Mouse (Mus musculus): Measurements from ENCODE around the gene Drap1. TPM values are rescaled to one million over a fixed set of nuclear protein-coding genes. Genes with fewer than 3 reads are reported as not detected.
"Not testable (repeated sequence)": the region's sequence is repeated elsewhere in the genome, so short reads cannot be mapped to it uniquely, and the experiment has no call there.

Drap1 gene
- polyA plus RNA-seq, 1 experiment from 2014 or later = 294 TPM

- Histone ChIP-seq H3K4me2 (ENCODE audit: low read length) (no peak overlapping the region), H3K27me3 (replicated peaks; ENCODE audit: control insufficient read depth, insufficient read depth, low read length) (no peaks in the 10 kb centered on the region), H3K9me3 (ENCODE audit: control insufficient read depth, low read length) (no peaks in the 10 kb centered on the region), H3K9ac (replicated peaks; ENCODE audit: low read depth, low read length) (no peak overlapping the region), H3K27ac (ENCODE audit: low read length) (no peak overlapping the region), H3K4me3 (replicated peaks; ENCODE audit: low read length) (no peak overlapping the region), H3K4me1 (replicated peaks; ENCODE audit: control insufficient read depth, insufficient read depth, low read length) (no peaks in the 10 kb centered on the region), H3K36me3 (ENCODE audit: control insufficient read depth, insufficient read depth) (no peaks in the 10 kb centered on the region)
- no peak for ATAC-seq
- 75% methylated on average over 2 of the region's 2 CpGs for WGBS
Observed at GRCm38 (mm10) chr19:5414534-5414957, 10.2 kb downstream of the Drap1 start.

DNA sequence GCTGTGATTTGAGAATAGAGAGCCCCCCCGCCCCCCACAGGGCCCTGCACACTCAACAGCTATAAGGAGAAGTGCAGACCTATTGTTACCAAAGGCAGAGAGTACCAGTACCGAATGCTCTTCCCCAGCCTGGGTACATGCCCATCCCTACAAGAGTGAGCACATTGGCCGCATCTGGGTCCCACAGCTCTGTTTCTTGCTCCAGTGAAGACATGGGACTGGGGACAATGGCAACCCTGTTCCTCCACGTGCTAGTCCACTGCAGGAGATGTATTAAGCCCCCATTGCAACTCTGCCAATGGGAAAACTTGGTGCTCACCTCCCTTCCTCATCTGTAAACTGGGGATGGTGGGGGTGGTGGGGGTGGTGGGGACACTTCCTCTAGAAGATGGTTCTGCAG, 10.9 kb downstream of the Drap1 start:
- ATAC-seq = no peak
- Histone ChIP-seq H3K4me3 (replicated peaks; ENCODE audit: low read length) (no peak overlapping the region), H3K4me2 (ENCODE audit: low read length) (no peak overlapping the region), H3K9me3 (ENCODE audit: control insufficient read depth, low read length) (no peaks in the 10 kb centered on the region), H3K9ac (replicated peaks; ENCODE audit: low read depth, low read length) (no peak overlapping the region), H3K4me1 (replicated peaks; ENCODE audit: control insufficient read depth, insufficient read depth, low read length) (no peaks in the 10 kb centered on the region; the same call in 1 of the 2 replicates), H3K27me3 (replicated peaks; ENCODE audit: control insufficient read depth, insufficient read depth, low read length) (no peaks in the 10 kb centered on the region), H3K27ac (ENCODE audit: low read length) (no peak overlapping the region), H3K36me3 (ENCODE audit: control insufficient read depth, insufficient read depth) (no peaks in the 10 kb centered on the region)
- 72% methylated on average over 4 of the region's 4 CpGs for WGBS

- ATAC-seq = no peak
- Histone ChIP-seq H3K27me3 (replicated peaks; ENCODE audit: control insufficient read depth, insufficient read depth, low read length) (no peaks in the 10 kb centered on the region), H3K36me3 (ENCODE audit: control insufficient read depth, insufficient read depth) (no peaks in the 10 kb centered on the region), H3K4me1 (replicated peaks; ENCODE audit: control insufficient read depth, insufficient read depth, low read length) (peaks cover 9% of the 10 kb centered on the region; the same call in 1 of the 2 replicates), H3K9me3 (ENCODE audit: control insufficient read depth, low read length) (no peaks in the 10 kb centered on the region), H3K27ac (ENCODE audit: low read length) (no peak overlapping the region), H3K4me2 (ENCODE audit: low read length) (no peak overlapping the region), H3K4me3 (replicated peaks; ENCODE audit: low read length) (no peak overlapping the region), H3K9ac (replicated peaks; ENCODE audit: low read depth, low read length) (no peak overlapping the region)
- 70% methylated on average over 5 of the region's 5 CpGs for WGBS
Observed at GRCm38 (mm10) chr19:5411961-5412360, 12.8 kb downstream of the Drap1 start.

GRCm38 (mm10) chr19:5410641-5411040, 14.1 kb downstream of the Drap1 start:
- Histone ChIP-seq H3K36me3 (ENCODE audit: control insufficient read depth, insufficient read depth) (no peaks in the 10 kb centered on the region), H3K4me1 (replicated peaks; ENCODE audit: control insufficient read depth, insufficient read depth, low read length) (peaks cover 13% of the 10 kb centered on the region), H3K9me3 (ENCODE audit: control insufficient read depth, low read length) (no peaks in the 10 kb centered on the region), H3K27ac (ENCODE audit: low read length) (no peak overlapping the region), H3K4me2 (ENCODE audit: low read length) (no peak overlapping the region), H3K27me3 (replicated peaks; ENCODE audit: control insufficient read depth, insufficient read depth, low read length) (no peaks in the 10 kb centered on the region), H3K4me3 (replicated peaks; ENCODE audit: low read length) (no peak overlapping the region), H3K9ac (replicated peaks; ENCODE audit: low read depth, low read length) (no peak overlapping the region)
- no peak for ATAC-seq
- 94% methylated on average over 5 of the region's 5 CpGs for WGBS

GRCm38 (mm10) chr19:5409068-5409467, 15.7 kb downstream of the Drap1 start:
- H3K4me1 ChIP-seq (replicated peaks; ENCODE audit: control insufficient read depth, insufficient read depth, low read length) = peaks cover 13% of the 10 kb centered on the region
- H3K27ac ChIP-seq (ENCODE audit: low read length) = no peak overlapping the region
- H3K27me3 ChIP-seq (replicated peaks; ENCODE audit: control insufficient read depth, insufficient read depth, low read length) = no peaks in the 10 kb centered on the region
- no peaks in the 10 kb centered on the region for H3K9me3 ChIP-seq (ENCODE audit: control insufficient read depth, low read length)
- H3K4me3 ChIP-seq (replicated peaks; ENCODE audit: low read length) = no peak overlapping the region
- ATAC-seq = no peak
- H3K4me2 ChIP-seq (ENCODE audit: low read length) = no peak overlapping the region
- WGBS = 70% methylated on average over 5 of the region's 5 CpGs
- no peak overlapping the region for H3K9ac ChIP-seq (replicated peaks; ENCODE audit: low read depth, low read length)
- H3K36me3 ChIP-seq (ENCODE audit: control insufficient read depth, insufficient read depth) = no peaks in the 10 kb centered on the region

DNA sequence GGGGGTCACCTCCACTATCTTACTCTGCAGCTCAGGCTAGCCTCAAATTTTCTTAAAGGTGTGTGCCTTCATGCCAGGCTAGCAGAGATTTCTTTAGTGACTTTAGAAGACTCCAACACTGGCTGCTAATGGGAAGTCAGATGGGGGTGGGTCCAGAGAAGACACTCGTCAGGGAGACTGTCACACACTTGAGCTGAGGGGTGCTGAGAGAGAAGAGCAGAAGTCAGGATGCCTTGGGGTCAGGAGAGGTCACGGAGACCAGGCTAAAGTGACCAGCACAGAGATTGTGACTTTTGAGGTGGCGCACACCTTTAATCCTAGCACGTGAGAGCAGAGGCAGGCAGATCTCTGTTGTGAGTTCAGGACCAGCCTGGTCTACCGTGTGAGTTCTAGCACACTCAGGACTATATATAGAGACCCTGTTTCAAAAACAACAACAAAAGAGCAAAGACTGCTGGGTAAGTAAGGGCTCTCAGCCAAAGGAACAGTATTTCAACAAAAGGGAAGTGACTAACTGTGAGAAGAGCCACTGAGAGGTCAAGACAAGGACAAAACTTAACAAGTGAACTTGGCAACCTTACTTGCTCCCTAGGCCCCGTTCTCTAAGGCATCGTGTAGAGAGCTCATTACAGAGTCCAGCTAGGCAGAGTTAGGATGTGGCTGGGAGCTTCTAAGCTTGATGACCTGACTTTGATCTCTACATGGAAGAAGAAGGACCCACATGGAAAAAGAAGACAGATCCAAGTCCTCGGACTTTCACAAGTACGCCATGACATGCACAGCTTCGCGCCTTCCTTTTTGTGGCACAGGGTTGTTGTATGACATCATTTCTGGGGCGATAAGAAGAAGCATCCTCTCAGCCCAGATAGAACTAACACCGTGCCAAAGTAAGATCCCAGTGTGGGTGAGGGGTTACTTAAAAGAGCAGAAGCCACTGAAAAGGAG, 16.4 kb downstream of the Drap1 start:
- H3K9me3 ChIP-seq (ENCODE audit: control insufficient read depth, low read length) = no peaks in the 10 kb centered on the region
- no peak overlapping the region for H3K27ac ChIP-seq (ENCODE audit: low read length)
- H3K36me3 ChIP-seq (ENCODE audit: control insufficient read depth, insufficient read depth) = no peaks in the 10 kb centered on the region
- peaks cover 13% of the 10 kb centered on the region for H3K4me1 ChIP-seq (replicated peaks; ENCODE audit: control insufficient read depth, insufficient read depth, low read length)
- no peak overlapping the region for H3K4me2 ChIP-seq (ENCODE audit: low read length)
- H3K4me3 ChIP-seq (replicated peaks; ENCODE audit: low read length) = no peak overlapping the region
- no peak for ATAC-seq
- H3K9ac ChIP-seq (replicated peaks; ENCODE audit: low read depth, low read length) = no peak overlapping the region
- no peaks in the 10 kb centered on the region for H3K27me3 ChIP-seq (replicated peaks; ENCODE audit: control insufficient read depth, insufficient read depth, low read length)
- 88% methylated on average over 13 of the region's 13 CpGs for WGBS

- Histone ChIP-seq H3K4me2 (ENCODE audit: low read length) (peak overlapping the region; percentile 76), H3K4me1 (replicated peaks; ENCODE audit: control insufficient read depth, insufficient read depth, low read length) (peaks cover 13% of the 10 kb centered on the region), H3K4me3 (replicated peaks; ENCODE audit: low read length) (peak overlapping the region; percentile 66), H3K9ac (replicated peaks; ENCODE audit: low read depth, low read length) (peak overlapping the region; percentile 70), H3K27me3 (replicated peaks; ENCODE audit: control insufficient read depth, insufficient read depth, low read length) (no peaks in the 10 kb centered on the region), H3K27ac (ENCODE audit: low read length) (peak overlapping the region; percentile 93), H3K9me3 (ENCODE audit: control insufficient read depth, low read length) (no peaks in the 10 kb centered on the region), H3K36me3 (ENCODE audit: control insufficient read depth, insufficient read depth) (no peaks in the 10 kb centered on the region)
- ATAC-seq = peak; percentile 45
- 10% methylated on average over 7 of the region's 7 CpGs for WGBS
Observed at GRCm38 (mm10) chr19:5407133-5407532, 17.6 kb downstream of the Drap1 start.

DNA sequence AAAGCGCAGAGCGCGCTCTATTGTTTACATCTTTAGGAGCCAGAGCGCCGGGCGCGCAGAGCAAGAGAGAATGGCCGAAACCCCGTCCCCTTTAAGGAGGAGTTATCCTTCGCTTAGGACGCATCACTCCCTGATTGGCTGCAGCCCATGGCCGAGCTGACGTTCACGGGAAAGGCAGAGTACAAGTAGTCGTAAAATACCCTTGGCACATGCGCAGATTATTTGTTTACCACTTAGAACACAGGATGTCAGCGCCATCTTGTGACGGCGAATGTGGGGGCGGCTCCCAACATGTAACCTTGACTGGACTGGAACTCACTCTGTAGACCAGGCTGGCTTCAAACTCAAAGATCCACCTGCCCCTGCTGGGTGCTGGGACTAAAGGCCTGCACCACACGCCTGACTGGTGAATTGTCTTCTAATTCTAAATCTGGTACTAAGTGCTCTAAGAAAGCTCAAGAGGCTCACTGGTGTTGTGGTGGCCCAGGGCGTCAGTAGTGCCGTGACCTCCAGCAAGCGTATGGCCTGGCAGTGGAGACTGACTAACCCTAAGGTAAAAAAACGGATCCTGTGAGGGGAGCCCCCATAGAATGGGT, 18.1 kb downstream of the Drap1 start:
- Histone ChIP-seq H3K4me3 (replicated peaks; ENCODE audit: low read length) (peak overlapping the region; percentile 66), H3K4me2 (ENCODE audit: low read length) (peak overlapping the region; percentile 76), H3K4me1 (replicated peaks; ENCODE audit: control insufficient read depth, insufficient read depth, low read length) (peaks cover 13% of the 10 kb centered on the region), H3K9ac (replicated peaks; ENCODE audit: low read depth, low read length) (peak overlapping the region; percentile 70), H3K27ac (ENCODE audit: low read length) (peak overlapping the region; percentile 93)
- ATAC-seq = peak; percentile 85
- H3K9me3 ChIP-seq (ENCODE audit: control insufficient read depth, low read length); H3K27me3 ChIP-seq (replicated peaks; ENCODE audit: control insufficient read depth, insufficient read depth, low read length); H3K36me3 ChIP-seq (ENCODE audit: control insufficient read depth, insufficient read depth): not testable (repeated sequence)
- WGBS = 10% methylated on average over 21 of the region's 25 CpGs

DNA sequence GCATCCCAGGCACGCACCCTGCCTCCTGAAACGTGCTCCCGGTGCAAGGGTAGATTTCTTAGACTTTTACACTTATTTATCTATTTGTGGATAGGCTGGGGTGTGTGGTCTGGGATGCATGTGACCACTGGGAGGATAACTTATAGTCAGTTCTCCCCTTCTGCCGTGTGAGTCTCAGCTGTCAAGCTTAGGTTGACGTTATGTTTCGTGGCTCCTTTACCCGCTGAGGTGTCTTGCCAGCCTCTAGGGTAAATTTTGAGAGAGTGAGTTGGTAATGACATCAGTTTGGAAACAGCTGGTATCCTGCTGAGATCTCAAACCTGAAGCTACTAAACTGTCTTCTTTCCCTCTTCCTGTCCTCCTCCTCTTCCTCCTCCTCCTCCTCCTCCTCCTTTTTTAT, 18.9 kb downstream of the Drap1 start:
- Histone ChIP-seq H3K4me1 (replicated peaks; ENCODE audit: control insufficient read depth, insufficient read depth, low read length) (peaks cover 13% of the 10 kb centered on the region), H3K36me3 (ENCODE audit: control insufficient read depth, insufficient read depth) (no peaks in the 10 kb centered on the region), H3K9me3 (ENCODE audit: control insufficient read depth, low read length) (no peaks in the 10 kb centered on the region), H3K9ac (replicated peaks; ENCODE audit: low read depth, low read length) (0 out of 2 replicates have a peak overlapping the region, but pooled peaks have one; percentile 38), H3K4me2 (ENCODE audit: low read length) (peak overlapping the region; percentile 60), H3K27ac (ENCODE audit: low read length) (no peak overlapping the region; the same call in 1 of the 2 replicates), H3K27me3 (replicated peaks; ENCODE audit: control insufficient read depth, insufficient read depth, low read length) (no peaks in the 10 kb centered on the region), H3K4me3 (replicated peaks; ENCODE audit: low read length) (peak overlapping the region; percentile 38)
- 18% methylated on average over 7 of the region's 7 CpGs for WGBS
- ATAC-seq = no peak

Measured in forebrain, embryonic 16.5 days (tissue).